Mouse (Mus musculus) embryo, embryonic 10.5 days (tissue): ENCODE measurements around the gene Dcdc2b.

Source experiments
- DNase-seq: peaks from one replicate; pipeline ENCODE4 v3.0.0-alpha.2; 2015; ENCODE audit warnings: low spot score

The Dcdc2b gene

GRCm38 (mm10) chr4:129577688-129578087 lies 36.4 kb downstream of the Dcdc2b start:
- no peak for DNase-seq

- DNase-seq: peak; percentile 81
Observed at GRCm38 (mm10) chr4:129576863-129577491, 37.1 kb downstream of the Dcdc2b start.

- no peak for DNase-seq
Observed at GRCm38 (mm10) chr4:129575171-129575844, 38.7 kb downstream of the Dcdc2b start.

GRCm38 (mm10) chr4:129573430-129573829 lies 40.6 kb downstream of the Dcdc2b start, which contains the start of gene Lck:
Lck (minus strand) TSS chr4:129573641.
- no peak for DNase-seq

- no peak for DNase-seq
Observed at GRCm38 (mm10) chr4:129573093-129573370, 41.0 kb downstream of the Dcdc2b start.

DNA sequence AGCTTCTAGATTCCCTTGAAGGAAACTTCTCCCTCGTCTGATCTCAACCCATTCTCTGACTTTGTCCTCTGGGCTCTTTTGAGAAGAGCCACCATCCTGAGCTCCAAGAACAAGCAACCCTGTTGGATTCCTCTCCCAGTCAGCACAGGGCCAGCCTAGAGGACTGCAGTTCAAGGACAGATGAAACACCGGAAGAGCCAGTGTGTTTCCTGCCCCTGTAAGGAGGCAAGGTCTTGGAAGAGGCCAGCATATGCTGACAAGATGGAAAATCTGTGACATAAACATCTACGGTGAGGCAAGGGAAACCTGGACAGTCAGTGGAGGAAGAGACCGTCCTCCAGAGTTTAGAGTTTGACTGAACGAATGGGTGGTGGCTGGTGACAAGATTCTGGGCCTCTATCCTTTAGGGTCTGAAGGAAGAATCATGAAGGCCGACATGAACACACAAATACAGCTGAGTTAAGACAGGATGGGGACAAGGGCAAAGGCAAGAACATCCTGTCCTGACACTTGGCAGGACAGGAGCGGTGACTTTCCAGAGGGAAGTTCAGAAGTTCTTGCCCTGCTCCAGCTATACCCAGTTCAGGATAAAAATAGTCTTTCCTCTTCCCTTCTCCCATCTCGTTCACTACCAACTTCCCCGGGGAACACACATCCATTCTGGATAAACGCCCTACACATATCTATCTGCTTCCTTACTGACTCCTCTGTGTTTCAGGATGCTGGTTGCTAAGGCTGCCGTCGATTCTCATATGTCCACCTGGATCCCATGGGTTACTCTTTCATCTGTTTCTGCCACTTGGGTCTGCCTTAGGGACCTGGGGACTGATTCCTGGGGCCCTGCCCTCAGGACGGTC lies 41.6 kb downstream of the Dcdc2b start:
- no peak for DNase-seq

- DNase-seq: no peak
Observed at GRCm38 (mm10) chr4:129571551-129572084, 42.4 kb downstream of the Dcdc2b start.

GRCm38 (mm10) chr4:129570028-129570427 lies 44.0 kb downstream of the Dcdc2b start:
- no peak for DNase-seq

- no peak for DNase-seq
Observed at GRCm38 (mm10) chr4:129568366-129568765, 45.7 kb downstream of the Dcdc2b start.

- no peak for DNase-seq
Observed at GRCm38 (mm10) chr4:129565139-129565538, 48.9 kb downstream of the Dcdc2b start.

DNA sequence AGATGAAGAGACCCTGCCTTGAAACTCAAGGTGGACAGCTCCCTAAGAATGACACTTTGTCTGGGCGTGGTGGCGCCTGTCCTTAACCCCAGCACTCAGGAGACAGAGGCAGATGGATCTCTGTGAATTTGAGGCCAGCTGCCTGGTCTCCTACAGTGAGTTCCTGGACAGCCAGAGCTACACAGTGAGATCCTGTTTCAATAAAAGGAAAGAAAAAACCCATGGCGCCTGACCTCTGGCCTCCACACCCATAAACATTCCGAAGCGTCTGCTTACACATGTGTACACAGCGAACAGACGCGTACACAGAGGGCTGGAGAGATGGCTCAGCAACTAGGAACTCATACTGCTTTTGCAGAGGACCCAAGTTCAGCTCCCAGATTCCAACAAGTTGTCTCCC lies 50.3 kb downstream of the Dcdc2b start:
- DNase-seq: peak; percentile 77

DNA sequence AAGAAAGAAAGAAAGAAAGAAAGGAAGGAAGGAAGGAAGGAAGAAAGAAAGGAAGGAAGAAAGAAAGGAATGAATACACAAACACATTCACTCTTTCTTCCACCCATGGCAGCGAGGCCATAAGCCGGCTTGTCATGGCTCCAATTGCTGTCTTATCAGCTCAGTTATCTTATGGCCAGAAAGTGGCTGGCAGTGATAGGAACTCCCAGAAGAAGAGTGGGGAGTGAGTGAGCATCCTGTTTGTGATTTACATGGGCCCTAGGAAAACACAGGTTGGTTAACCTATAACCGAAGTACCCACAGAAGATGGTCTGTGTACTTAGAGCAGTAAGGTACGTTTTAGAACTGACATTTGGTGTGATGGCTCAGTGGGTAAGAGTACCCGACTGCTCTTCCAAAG lies 52.9 kb downstream of the Dcdc2b start:
- no peak for DNase-seq
